Mouse (Mus musculus) olfactory bulb, adult 2 months (tissue): ENCODE measurements around the gene Olfr937.

ENCODE experiments used
- CTCF ChIP-seq: fragments of 200-500 bp; IDR thresholded peaks from 2 replicates; pipeline ENCODE4 v1.5.1; 2012; ENCODE audit warnings: low read depth, mild to moderate bottlenecking, low read length, moderate library complexity; ENCODE audit not compliant: insufficient read depth
- POLR2A ChIP-seq: fragments of 200-500 bp; IDR thresholded peaks from 2 replicates; pipeline ENCODE4 v1.6.1; 2012; ENCODE audit warnings: mild to moderate bottlenecking, low read depth, low read length, moderate library complexity; ENCODE audit not compliant: insufficient read depth

DNA sequence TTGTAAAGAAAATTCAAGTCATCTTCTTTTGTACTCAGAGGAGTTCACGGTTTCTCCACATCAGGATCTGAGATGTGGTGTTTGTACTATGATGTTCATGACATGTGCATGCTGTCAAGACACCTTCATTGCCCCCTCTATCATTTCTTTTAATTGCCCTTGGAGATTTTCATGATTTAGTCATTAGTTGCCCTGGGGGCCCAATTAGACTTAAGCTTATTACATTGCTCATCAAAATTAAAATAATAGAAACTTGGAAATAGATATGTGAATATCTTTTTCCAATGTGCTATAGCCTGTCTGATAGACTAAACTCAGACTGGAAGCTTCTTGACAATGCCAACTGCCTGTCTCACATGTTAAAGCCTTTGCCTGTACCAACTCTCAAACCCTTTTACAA is 41.5 kb downstream of the Olfr937 start, which contains the start of gene Olfr146:
- TF ChIP-seq CTCF: no peak
- no peak for TF ChIP-seq POLR2A
